In genomic region chr19:43469333-43469732, GRCm38 (mm10) we compare ENCODE assay signal across 24 mouse cellular contexts. TPM values are rescaled to one million over a fixed set of nuclear protein-coding genes. Genes with fewer than 3 reads are reported as not detected.
"Had no signal": no experiment of that assay in that cellular context is flagged by ENCODE, and none has a peak within 500 bp of the region (broad histone marks: within the 10 kb centered on the region; RNA-seq: fewer than 3 reads in every experiment).

No protein-coding gene starts in this region.

- H3K4me2 ChIP-seq: heart, embryonic 11.5 days; heart, embryonic 13.5 days; heart, embryonic 15.5 days; hindbrain, embryonic 13.5 days; hindbrain, embryonic 15.5 days; limb, embryonic 13.5 days; limb, embryonic 15.5 days; liver, embryonic 12.5 days had no signal

- H3K4me1 ChIP-seq: heart, embryonic 13.5 days; heart, embryonic 15.5 days; hindbrain, embryonic 13.5 days; hindbrain, embryonic 15.5 days; limb, embryonic 15.5 days; liver, embryonic 12.5 days had no signal

- H3K27ac ChIP-seq: heart, embryonic 13.5 days; heart, embryonic 15.5 days; hindbrain, embryonic 13.5 days; hindbrain, embryonic 15.5 days; hindbrain, postnatal 0 days; limb, embryonic 13.5 days; limb, embryonic 15.5 days; liver, embryonic 12.5 days; liver, embryonic 14.5 days had no signal

- H3K27me3 ChIP-seq: heart, embryonic 13.5 days; heart, embryonic 15.5 days; hindbrain, embryonic 13.5 days; hindbrain, embryonic 15.5 days; limb, embryonic 13.5 days; limb, embryonic 15.5 days had no signal

- H3K36me3 ChIP-seq: heart, embryonic 13.5 days; heart, embryonic 15.5 days; hindbrain, embryonic 13.5 days; limb, embryonic 13.5 days; limb, embryonic 15.5 days; liver, embryonic 12.5 days had no signal

- H3K9ac ChIP-seq: heart, embryonic 13.5 days; heart, embryonic 15.5 days; hindbrain, embryonic 13.5 days; hindbrain, embryonic 15.5 days; limb, embryonic 13.5 days; limb, embryonic 15.5 days; liver, embryonic 12.5 days; liver, embryonic 14.5 days had no signal

- H3K4me3 ChIP-seq: heart, embryonic 13.5 days; heart, embryonic 15.5 days; hindbrain, embryonic 13.5 days; hindbrain, embryonic 15.5 days; layer of hippocampus, adult 2 months; limb, embryonic 13.5 days; limb, embryonic 15.5 days; liver, embryonic 12.5 days had no signal

- H3K9me3 ChIP-seq: heart, embryonic 13.5 days; heart, embryonic 15.5 days; hindbrain, embryonic 13.5 days; hindbrain, embryonic 15.5 days; limb, embryonic 13.5 days; limb, embryonic 15.5 days; liver, embryonic 12.5 days had no signal

- DNase-seq: gastrocnemius, postnatal 14 days; gastrocnemius, postnatal 36 days; heart, postnatal 14 days; heart, postnatal 36 days; kidney, adult 11 months; kidney, adult 2 months; kidney, postnatal 10 days; kidney, postnatal 25 days; kidney, postnatal 4 days; layer of hippocampus, adult 9-11 months; layer of hippocampus, postnatal 36 days had no signal

RNA-seq across cellular contexts. Expression of gene Cnnm1, which starts 29.1 kb away (rescaled TPM):
- total RNA-seq: gastrocnemius, postnatal 36 days; heart, postnatal 36 days; hematopoietic stem cell, adult 5-6 weeks had no signal
- polyA plus RNA-seq: kidney, embryonic 14.5 days had no signal
